Mouse (Mus musculus) cortical plate, adult 2 months (tissue): Measurements from ENCODE around the gene Trabd. TPM values are rescaled to one million over a fixed set of nuclear protein-coding genes. Genes with fewer than 3 reads are reported as not detected.

Experiments
- H3K27ac ChIP-seq: fragments of 200-500 bp; 2 replicates; pipeline ENCODE4 v1.5.1; 2012; ENCODE audit warnings: low read length, control low read depth, inconsistent platforms; ENCODE audit not compliant: insufficient read depth
- H3K4me1 ChIP-seq: fragments of 200-500 bp; 2 replicates; pipeline ENCODE4 v1.6.1; 2011; ENCODE audit warnings: low read length; ENCODE audit not compliant: control insufficient read depth, insufficient read depth
- H3K4me3 ChIP-seq: fragments of 200-500 bp; 2 replicates; pipeline ENCODE4 v1.5.1; 2011; ENCODE audit warnings: mild to moderate bottlenecking, low read length, control low read depth; ENCODE audit not compliant: insufficient read depth
- CTCF ChIP-seq: fragments of 200-500 bp; IDR thresholded peaks from 2 replicates; pipeline ENCODE4 v1.5.1; 2011; ENCODE audit warnings: mild to moderate bottlenecking, control low read depth, low read length; ENCODE audit not compliant: insufficient read depth; ENCODE audit errors: extremely low read depth
- POLR2A ChIP-seq: fragments of 200-500 bp; IDR thresholded peaks from 2 replicates; pipeline ENCODE4 v1.6.1; 2011; ENCODE audit warnings: mild to moderate bottlenecking, low read length, control low read depth; ENCODE audit not compliant: insufficient read depth; ENCODE audit errors: extremely low read depth
- polyA plus RNA-seq: library from polyadenylated mRNA; depleted of rRNA; stranded (reverse); fragments of >200 nt; gene quantifications from 2 replicates; pipeline ENCODE4 v1.2.3, GENCODE M21; 2012

Trabd gene
- polyA plus RNA-seq, 1 experiment = 18.5 TPM

- Histone ChIP-seq H3K4me1 (no peaks in the 10 kb centered on the region), H3K4me3 (no peak overlapping the region), H3K27ac (no peak overlapping the region)
- TF ChIP-seq CTCF = no peak
- no peak for TF ChIP-seq POLR2A
Observed at GRCm38 (mm10) chr15:89097450-89097849, 22.5 kb downstream of the Trabd start.

- TF ChIP-seq CTCF = no peak
- no peak for TF ChIP-seq POLR2A
- no peaks in the 10 kb centered on the region for H3K4me1 ChIP-seq
- H3K27ac ChIP-seq = no peak overlapping the region
- no peak overlapping the region for H3K4me3 ChIP-seq
Observed at GRCm38 (mm10) chr15:89098616-89099015, 23.7 kb downstream of the Trabd start.

- no peak overlapping the region for H3K4me3 ChIP-seq
- TF ChIP-seq CTCF = no peak
- 0 out of 2 replicates have a peak, but pooled peaks have one; percentile 6 for TF ChIP-seq POLR2A
- H3K4me1 ChIP-seq = no peaks in the 10 kb centered on the region
- H3K27ac ChIP-seq = no peak overlapping the region
Observed at GRCm38 (mm10) chr15:89100823-89101222, 25.9 kb downstream of the Trabd start.

- no peaks in the 10 kb centered on the region for H3K4me1 ChIP-seq
- no peak overlapping the region for H3K4me3 ChIP-seq
- TF ChIP-seq CTCF (no peak), POLR2A (no peak)
- no peak overlapping the region for H3K27ac ChIP-seq
Observed at GRCm38 (mm10) chr15:89102646-89103045, 27.7 kb downstream of the Trabd start.

GRCm38 (mm10) chr15:89103921-89104320 is 29.0 kb downstream of the Trabd start:
- H3K27ac ChIP-seq = no peak overlapping the region
- no peaks in the 10 kb centered on the region for H3K4me1 ChIP-seq
- no peak for TF ChIP-seq POLR2A
- no peak for TF ChIP-seq CTCF
- no peak overlapping the region for H3K4me3 ChIP-seq

GRCm38 (mm10) chr15:89104425-89104824 is 29.5 kb downstream of the Trabd start:
- Histone ChIP-seq H3K27ac (no peak overlapping the region), H3K4me1 (no peaks in the 10 kb centered on the region), H3K4me3 (no peak overlapping the region)
- TF ChIP-seq POLR2A = no peak
- no peak for TF ChIP-seq CTCF

GRCm38 (mm10) chr15:89106073-89106472 is 31.1 kb downstream of the Trabd start:
- TF ChIP-seq CTCF (no peak), POLR2A (no peak)
- Histone ChIP-seq H3K4me1 (no peaks in the 10 kb centered on the region), H3K27ac (no peak overlapping the region), H3K4me3 (no peak overlapping the region)

- Histone ChIP-seq H3K4me1 (no peaks in the 10 kb centered on the region), H3K4me3 (no peak overlapping the region), H3K27ac (no peak overlapping the region)
- no peak for TF ChIP-seq POLR2A
- no peak for TF ChIP-seq CTCF
Observed at GRCm38 (mm10) chr15:89106976-89107375, 32.1 kb downstream of the Trabd start.

- no peak for TF ChIP-seq CTCF
- no peak for TF ChIP-seq POLR2A
- no peaks in the 10 kb centered on the region for H3K4me1 ChIP-seq
- H3K4me3 ChIP-seq = no peak overlapping the region
- no peak overlapping the region for H3K27ac ChIP-seq
Observed at GRCm38 (mm10) chr15:89110147-89110546, 35.2 kb downstream of the Trabd start.

GRCm38 (mm10) chr15:89118007-89118406 is 43.1 kb downstream of the Trabd start:
- H3K27ac ChIP-seq = no peak overlapping the region
- TF ChIP-seq POLR2A = no peak
- no peak for TF ChIP-seq CTCF
- H3K4me3 ChIP-seq = no peak overlapping the region

GRCm38 (mm10) chr15:89122649-89123366 is 47.9 kb downstream of the Trabd start, which contains the start of gene Tubgcp6:
Gene Tubgcp6 (minus strand): TSS chr15:89123112.
- Histone ChIP-seq H3K4me1 (peaks cover 12% of the 10 kb centered on the region), H3K4me3 (peak within 1 kb of the TSS; percentile 68), H3K27ac (peak within 1 kb of the TSS; percentile 9)
- TF ChIP-seq CTCF (no peak), POLR2A (peak; percentile 95)

More at GRCm38 (mm10) chr15:89118007-89118406, 43.1 kb downstream of the Trabd start:
- H3K4me1 ChIP-seq = peaks cover 11% of the 10 kb centered on the region
